Mouse (Mus musculus) spleen, adult 2 months (tissue): ENCODE results near the gene Sucnr1.

ENCODE experiments used
- CTCF ChIP-seq: fragments of 200-500 bp; IDR thresholded peaks from 2 replicates; pipeline ENCODE4 v1.5.1; 2011; ENCODE audit warnings: mild to moderate bottlenecking, inconsistent platforms; ENCODE audit not compliant: insufficient read depth, insufficient read length, insufficient replicate concordance; ENCODE audit errors: extremely low read depth
- POLR2A ChIP-seq: fragments of 200-500 bp; IDR thresholded peaks from 2 replicates; pipeline ENCODE4 v1.6.1; 2011; ENCODE audit warnings: low read depth, low read length, inconsistent platforms

GRCm38 (mm10) chr3:60126564-60126963 is 44.9 kb downstream of the Sucnr1 start:
- TF ChIP-seq CTCF, result no peak
- TF ChIP-seq POLR2A, result no peak
